Mouse (Mus musculus) cerebellum, adult 11-12 months (tissue): ENCODE data around the gene Rab34.

ENCODE experiments used
- DNase-seq: peaks from one replicate; pipeline ENCODE4 v3.0.0; 2022

Rab34 gene

GRCm38 (mm10) chr11:78240193-78240857, 52.1 kb downstream of the Rab34 start:
- no peak for DNase-seq
